Mouse (Mus musculus) CD8-positive naive resting alpha-beta T cell, adult 2 months (primary cell): ENCODE measurements around the gene Apbb2.

Experiments used
- DNase-seq, 2 experiments: peaks; one replicate each; pipeline ENCODE4 v3.0.0; 2022; ENCODE audit warnings: low read depth in 2 of 2, low spot score in 2 of 2

Gene Apbb2

DNA sequence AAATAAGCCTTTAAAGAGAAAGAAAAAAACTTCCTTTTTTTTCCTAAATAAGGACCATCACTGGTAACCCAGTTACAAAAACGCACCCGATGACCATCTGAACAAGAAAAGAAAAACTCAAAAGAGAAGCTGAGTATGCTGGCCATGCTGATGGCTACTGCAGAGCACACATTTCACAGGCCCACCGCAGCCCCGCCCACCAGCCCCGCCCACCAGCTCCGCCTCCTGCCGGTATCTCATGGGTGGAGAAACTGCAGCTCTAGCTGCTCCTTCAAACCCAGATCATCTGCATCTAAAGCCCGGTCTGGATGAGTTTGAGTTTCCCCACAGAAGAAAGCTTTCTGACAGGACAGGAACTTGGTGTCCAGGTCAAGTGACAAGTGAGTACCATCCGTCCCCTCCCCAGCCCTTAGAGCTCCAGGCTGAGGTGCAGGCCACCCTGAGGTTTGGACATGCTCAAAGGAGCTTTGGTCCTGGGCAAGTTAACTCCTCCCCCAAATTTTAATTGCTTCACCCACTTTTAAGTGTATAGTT lies 16.2 kb downstream of the Apbb2 start:
- DNase-seq: no peak

DNA sequence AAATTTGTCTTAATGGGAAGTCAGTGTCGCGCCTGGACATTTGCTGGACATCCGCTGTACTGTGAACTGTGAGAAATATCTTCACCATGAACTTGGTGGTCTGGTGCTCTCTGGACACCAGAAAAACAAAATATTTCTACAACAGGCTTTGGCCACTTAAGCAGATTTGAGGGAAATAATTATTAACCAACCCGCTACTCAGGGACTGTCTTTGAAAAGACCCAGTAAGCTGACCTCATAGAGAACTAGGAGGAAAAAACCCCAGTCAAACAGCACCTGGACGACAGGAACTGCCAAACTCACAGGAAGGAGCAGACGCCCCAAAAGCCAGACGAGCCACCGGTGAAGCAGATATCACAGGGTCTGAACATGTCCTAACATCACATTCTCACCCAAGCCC lies 18.2 kb downstream of the Apbb2 start:
- no peak for DNase-seq

DNA sequence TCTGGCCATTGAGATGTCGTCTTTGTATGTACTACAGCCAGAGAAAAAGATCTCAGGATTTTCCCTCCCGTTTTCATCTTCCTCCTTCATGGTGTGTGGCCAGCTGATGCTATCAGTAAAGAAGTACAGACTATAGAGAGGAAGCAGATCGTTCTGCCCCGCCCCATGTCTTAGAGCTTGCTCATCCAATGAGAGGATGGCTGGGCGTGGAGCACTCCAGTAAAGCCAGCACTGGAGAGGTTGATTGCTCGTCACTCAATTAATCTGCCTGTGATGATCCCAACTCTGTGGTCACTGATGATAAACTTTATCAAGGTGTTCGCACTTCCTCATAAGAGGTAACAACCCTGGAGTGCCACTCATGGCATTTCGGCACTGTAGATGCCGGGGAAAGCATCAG lies 18.7 kb downstream of the Apbb2 start:
- DNase-seq: no peak

DNA sequence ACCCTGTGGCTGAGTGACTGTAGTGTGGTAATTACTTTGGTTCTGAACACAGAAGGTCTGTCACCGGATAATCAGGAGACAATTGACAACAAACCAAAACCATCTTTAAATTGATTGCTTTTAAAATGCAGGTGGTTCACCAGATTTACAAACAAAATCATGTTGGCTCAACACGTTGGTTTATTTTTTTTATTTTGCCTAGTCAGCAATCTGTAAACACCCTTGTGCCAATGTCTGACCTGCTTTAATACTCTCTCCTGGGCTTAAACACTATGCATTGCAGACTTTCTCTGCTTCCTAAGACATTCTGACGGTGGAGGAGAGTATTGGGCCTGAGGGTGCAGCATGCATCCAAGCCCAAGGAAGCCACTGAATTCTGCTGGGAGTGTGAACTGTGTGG lies 22.3 kb downstream of the Apbb2 start:
- DNase-seq: no peak

DNA sequence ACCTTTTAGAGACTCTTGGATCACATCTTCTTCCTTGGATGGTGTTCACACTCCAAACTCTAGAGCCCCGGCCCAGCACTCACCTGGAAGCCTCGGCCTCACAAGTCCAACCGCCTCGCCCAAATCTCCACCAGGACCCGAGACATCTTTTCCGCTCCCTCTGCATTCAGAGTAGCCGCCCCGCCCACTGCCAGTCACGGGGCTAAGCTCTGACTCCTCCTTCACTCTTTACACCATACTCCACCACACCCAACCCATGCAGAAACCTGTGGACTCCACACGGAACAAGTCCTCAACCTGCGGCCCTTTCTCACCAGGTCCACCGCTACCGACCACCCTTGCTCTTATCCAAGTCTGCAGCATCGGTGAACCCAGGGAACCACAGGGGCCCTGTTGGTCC lies 23.7 kb downstream of the Apbb2 start:
- no peak for DNase-seq

DNA sequence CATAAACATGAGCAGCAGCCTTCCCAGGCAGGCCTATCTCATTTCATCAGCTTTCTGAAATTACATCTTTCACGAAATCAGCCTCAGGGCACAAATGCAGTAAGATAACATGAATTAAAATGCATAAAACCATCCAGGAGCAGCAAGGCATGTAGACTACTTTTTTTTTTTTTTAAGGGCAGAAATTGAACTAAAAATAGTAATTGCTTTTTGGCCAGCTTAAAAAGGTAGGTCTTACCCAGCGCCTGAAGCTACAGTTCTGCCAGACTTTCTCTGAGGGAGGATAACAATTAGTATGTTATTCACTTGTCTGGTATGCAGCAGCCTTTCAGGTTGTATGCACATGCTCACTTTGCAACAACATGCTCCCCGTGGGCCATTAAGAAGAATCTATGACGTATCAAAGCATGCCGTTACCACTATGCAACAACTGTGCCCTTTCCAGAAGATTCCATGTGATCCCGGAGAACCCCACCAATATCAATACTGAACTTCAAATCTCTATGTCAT lies 32.3 kb downstream of the Apbb2 start:
- no peak for DNase-seq

DNA sequence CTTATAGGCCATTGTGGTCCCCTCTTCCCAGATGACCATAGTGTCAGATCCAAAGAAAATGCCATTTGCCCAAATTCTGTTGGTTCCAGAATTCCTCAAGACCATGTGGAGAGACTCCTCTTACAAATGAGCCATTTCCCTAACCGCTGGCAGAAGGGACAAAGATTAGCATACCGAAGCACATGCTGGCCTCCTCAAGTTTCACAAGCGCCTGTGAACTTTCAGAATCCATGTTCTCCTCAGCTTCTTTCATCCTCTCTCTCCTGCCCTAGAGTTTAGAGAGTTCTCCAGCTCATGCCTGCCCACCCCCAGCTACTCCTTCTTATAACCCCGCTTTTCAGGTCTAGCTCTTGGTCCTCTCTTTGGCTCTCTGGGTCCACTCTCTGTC lies 35.6 kb downstream of the Apbb2 start:
- DNase-seq: no peak

DNA sequence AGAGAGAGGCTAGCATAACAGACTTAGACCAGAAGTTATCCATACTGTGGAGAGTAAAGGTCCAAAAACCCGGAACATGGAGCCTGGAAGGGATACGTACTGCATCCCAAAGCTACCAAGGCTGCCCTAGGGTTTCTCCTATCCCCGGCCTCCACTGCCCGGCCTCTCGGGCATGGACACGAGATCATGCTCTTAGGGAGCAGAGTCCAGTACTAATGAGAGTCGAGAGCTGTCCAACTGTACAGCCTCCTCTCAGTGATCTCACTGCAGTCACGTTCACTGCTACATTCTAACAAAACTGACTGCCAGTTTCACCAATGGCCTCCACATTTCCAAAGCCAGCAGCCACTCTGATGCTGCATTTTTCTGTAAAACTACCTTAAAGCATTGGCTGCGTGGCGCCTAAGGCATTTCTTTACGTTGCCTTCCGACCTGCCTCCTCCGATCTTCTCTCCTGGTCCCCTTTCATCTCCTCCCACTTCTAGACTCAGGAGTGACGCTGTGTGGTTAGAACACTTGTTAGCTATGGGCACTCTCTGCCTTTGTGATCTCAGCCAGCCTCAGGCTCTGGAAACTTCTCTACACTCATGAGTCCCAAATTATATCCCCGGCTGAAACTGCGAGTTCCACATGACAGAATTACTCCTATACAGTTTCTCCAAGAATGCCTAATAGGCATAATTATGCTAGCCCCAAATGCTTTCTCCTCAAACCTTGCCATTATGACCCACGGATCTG lies 36.1 kb downstream of the Apbb2 start:
- no peak for DNase-seq

DNA sequence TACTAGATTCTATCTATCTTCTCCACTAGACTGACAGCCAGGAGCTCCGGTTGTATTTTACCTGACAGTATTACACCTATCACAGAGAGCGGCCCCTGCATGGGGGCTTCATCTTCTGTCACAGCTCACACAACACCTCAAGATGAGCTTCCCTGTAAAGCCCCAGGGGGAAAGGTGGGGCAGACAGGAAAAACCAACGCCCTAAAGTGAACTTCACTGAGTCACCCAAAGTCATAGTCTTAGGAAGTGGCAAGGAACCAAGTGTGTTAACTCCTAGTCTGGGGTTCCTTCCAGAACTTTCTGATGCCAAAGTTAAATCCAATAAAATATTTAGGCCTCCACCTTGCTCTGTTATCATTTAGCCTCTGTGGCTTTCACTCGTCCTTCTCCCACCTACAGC lies 39.5 kb downstream of the Apbb2 start:
- DNase-seq: no peak

DNA sequence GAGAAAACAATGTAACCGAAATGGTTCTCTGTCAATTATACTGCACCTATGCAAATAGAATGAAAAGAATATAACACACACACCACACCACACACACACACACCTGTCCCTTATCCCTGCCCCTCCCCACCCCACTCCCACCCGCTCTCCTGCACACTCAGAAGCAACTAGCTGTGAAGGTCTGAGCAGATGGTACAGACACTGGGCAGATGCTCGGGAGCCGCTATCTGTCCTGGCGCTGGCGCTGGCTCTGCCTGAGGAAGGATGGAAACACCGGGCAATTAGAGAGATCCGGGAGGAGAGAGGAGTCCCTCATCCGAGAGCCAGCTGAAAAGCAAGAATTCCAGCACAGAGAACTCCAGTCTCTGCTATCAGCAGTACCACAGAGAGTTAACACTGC lies 42.3 kb downstream of the Apbb2 start:
- DNase-seq: no peak

DNA sequence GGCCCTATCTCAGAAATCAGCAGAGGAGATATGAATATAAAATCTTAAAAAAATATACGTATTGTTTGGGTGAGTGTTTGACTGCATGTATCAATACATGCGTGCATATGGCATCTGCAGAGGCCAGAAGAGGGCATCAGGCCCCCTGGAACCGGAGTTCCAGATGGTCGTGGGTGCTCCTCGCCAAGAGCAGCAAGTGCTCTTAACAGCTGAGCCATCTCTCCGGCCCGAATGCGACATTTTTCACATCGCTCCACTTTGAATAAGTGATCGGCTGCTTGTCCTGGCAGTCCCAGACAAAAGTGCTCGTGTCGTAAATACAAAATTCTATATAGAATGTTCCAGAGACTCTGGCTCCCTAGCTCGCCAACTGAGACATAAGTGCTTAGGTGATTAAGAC lies 43.4 kb downstream of the Apbb2 start:
- no peak for DNase-seq

DNA sequence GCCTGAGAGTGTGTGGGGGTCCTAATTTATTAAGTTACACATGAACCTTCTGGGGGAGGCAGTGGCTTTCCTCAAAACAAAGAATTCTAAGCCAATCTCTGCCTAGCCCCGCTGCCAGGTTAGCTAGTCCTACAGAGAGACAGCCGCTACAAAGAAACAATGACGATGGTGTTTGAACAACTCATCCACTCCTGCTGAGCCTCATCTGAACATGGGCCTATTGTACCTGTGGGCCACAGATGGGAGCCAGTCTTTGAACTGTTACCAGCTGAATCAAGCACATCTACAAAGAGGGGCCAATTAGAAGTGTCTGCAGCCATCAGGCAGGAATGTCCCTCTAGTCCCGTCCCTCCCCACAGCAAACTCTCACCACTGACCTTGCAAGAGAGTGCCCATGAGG lies 45.3 kb downstream of the Apbb2 start:
- no peak for DNase-seq

DNA sequence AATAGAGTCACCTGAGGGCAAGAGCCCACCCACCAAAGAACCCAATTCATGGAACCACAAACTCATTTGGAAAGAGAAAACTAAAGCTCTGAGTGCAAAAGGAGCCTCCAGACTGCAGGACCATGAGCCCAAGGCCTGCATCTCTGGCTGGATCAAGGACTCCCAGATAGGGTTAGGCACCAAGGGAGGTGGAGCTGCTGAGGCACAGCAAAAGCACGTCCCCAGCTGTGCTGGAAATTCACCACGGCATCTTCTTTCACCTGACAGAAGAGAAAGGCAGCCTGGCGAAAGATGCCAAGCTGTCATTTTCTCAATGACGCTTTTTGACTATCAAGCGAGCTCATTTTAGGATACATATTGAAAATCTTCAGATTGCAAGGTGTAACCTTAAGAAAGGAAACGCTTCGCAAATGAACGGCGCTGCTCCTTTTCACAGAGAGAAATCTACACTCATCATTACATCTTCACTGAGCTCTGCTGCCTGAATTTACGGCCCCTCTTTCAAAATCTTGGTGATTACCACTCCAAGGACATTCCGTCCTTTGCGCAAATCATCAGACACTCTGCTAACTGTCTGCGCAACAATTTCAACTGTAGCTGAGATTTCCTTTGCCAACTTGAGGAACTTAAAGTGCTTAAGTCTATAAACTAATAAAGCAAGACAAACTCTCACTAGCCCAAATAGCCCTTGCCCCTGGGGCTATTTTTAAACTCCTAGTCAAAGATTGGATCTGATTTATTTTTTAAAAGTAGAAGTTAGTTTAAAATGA lies 46.3 kb downstream of the Apbb2 start:
- no peak for DNase-seq

DNA sequence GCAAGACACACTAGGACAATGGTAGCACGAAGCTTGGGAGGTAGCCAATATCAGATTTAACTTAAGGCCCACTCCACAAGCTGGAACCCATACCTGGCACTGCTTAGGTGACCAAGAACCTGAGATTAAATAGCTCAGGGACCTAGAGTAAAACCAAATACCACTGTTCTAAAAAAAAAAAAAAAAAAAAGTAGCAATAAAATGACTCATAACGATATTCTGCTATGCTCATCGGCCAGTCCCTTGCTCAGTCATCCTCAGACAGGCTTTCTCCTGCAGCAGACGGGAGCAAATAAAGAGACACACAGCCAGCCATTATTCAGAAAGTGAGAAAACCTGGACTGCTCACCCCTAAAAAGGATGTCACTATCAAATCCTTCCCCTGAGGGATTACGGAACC lies 47.9 kb downstream of the Apbb2 start:
- no peak for DNase-seq

DNA sequence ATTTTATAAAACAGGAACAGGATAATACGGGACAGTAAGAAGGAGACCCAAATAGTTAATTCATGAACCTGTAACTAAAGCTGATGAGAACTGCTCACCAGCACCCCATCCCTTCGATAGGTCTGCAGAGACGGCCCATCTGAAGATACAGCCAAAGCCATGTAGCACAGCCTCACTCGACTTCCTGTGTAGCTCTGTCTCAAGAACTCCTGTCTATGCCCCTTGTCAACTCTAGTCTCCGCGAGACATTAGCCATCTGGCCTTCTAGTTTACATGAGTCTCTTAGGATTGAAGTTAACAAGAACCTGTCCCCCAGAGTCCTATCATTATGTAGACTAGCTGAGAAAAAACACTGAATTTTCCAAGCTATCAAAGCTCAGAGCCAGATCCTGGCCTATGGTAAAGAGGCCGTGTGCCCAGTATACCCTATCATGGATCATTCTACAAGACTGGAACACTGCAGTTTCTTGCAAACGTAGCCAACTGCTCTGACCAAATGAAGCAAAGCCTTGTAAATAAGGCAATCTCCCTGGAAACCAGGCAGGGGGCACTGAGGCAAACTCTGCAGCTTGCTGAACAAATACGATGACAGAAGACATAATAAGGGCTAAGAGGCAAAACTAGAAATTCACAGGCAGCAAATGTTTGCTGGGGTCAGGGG lies 49.3 kb downstream of the Apbb2 start:
- no peak for DNase-seq

DNA sequence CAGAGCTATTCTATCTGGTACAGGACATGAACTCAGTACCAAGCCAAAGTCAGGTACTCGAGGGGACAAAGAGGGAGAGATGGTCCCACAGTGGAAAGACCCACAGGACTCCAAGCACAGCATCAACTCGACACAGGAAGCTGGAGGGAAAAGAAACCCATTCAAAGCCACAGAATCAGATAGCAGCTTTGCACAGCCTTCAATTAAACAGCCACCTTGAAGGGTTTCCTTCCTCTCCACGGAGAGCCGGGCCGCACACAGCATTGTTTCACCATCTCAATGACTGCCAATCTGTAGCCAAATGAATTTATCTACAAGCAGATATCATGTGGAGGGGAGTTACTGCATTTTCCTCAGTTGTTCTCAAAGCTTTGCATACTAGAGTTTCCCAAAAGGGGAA lies 50.6 kb downstream of the Apbb2 start:
- DNase-seq: no peak

DNA sequence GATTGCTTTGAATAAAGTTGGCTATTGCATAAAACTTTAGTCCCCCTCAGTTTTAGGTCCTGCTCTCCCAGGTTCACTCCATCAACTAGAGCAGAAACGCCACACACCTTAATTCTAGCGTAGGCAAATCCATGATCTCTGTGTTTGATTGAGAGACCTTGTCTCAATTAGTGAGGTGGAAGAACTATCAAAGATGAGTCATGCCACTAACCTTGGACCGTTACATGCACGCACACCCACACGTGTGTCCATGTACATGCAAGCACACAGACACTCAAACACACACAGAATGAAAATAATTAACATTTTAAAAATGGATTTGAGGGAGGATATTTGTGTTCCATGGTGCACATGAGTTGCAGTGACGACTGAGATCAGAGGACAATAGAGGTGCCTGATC lies 51.2 kb downstream of the Apbb2 start:
- DNase-seq: no peak

DNA sequence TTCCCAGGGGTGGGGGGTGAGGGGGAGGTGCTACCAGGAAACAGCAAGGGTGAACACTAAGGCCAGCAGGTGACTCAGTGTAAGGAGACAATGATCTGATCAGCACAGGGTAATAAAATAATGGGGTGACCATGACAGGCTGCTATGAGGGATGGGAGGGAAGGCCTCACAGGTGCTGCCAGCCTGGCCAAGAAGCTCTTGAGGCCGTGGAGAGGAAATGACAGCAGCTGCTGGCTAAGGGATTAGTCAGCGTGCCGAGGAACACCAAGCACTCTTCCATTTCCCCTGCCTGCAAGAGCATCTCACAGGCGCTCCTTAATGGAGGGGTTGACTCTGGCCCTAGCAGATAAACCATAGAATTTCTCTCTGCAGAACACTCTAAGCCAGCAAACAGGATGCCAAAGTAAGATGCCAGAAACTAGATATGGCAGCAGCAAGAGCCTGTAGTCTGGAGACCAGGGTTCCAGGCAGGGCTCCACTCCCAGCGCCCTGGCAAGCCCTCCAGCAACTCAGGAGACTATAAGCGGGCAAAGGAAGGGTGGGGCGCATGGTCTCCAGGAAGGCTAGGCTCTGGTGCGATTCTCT lies 58.9 kb downstream of the Apbb2 start:
- DNase-seq: no peak

DNA sequence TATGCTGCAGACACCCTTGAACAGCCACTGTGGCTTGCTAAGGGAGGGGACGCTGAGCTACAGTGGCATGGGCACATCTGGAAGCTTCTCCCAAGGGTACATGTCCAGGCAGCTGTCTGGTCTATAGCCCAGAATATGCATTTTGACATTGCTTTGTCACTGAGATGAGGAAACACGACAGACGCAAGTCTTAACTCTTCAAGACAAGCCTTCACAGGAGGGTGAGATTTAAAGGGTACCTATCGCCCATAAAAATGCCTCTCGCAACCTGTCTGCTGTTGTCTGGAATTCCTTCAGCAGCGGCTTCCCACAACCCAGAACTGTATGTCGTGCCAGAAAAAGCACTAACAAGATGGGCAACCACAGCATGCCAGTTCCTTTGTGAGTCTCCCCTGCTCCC lies 60.5 kb downstream of the Apbb2 start:
- DNase-seq: no peak

DNA sequence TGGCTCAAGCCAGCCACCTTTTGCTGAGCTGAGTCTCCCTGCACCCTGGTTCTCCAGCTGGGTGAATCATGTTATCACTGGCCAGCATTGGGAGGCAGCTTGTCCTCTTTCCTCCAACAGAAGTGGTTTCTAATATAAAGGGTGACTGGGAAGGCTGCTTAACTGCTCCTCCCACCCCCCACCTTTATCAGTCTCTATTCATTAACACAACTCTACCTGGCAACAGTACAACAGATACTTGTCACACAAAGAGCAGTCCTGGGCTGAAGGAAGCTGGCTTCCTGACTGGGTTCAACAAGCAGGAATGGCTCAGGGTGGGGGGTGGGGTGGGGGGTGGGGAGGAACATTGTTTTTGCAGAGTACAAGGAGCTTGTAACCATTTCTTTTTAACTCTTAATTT lies 64.7 kb downstream of the Apbb2 start:
- DNase-seq: no peak

DNA sequence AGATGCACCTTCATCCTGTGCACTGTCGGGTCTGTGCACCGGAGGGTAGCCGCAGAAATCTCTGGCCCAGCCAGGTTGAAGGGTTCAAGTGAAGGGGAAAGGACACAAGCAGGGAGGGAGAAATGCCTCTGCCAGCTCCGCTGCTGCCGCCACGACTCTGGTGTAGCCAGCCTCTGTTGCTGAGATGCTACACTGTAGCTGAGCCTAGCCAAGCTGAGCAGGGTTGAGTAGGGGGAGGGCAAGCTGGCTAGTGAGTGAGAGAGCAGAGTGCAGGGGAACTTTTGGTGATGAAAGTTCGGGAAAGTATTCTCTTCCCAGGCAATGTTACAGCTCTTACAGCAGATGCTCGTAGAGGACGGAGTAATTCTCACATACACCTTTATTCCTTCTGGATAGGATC lies 66.3 kb downstream of the Apbb2 start:
- no peak for DNase-seq

DNA sequence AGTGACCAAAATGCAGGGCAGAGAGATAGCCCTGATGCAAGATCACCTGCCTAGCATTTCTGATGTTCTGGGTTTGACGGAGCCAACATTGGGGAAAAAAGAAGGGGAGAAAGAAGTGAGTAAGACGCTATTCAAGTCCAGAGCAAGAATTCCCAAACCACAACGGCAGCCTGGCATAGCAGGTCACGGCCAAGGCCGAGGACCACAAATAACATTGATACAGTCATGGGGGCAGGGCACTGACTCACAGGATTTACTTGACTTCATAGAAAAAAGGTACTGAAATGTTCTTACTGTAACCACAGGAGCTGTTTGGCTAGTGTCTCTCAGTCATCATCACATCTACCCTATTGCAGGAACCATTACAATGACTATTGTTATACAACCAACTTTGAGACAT lies 68.3 kb downstream of the Apbb2 start:
- DNase-seq: no peak
